Mouse (Mus musculus): Measurements from ENCODE around the gene Slc9a2. TPM values are rescaled to one million over a fixed set of nuclear protein-coding genes. Genes with fewer than 3 reads are reported as not detected.
"Not testable (repeated sequence)": the region's sequence is repeated elsewhere in the genome, so short reads cannot be mapped to it uniquely, and the experiment has no call there.

The Slc9a2 gene
- polyA plus RNA-seq, 1 experiment from 2014 or later = 0.08 TPM

DNA sequence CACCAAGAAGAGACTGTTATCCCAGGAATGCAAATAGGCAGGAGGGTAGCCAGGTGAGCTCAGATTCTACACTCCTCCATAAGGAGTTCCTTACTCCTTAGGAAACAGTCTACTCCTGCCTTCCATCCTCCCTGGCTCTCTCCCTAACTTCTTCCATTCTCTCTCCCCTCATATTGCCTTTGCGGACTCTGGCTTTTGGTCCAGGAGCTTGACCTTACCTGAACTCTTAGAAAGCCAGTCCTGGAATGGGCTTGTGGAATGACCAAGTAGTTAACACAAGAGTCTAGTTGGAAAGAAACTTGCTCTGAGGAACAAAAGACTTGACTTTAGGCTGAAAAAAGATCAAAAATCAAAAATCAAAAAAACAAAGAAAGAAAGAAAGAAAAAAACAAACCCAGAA lies 48.3 kb downstream of the Slc9a2 start:
- Histone ChIP-seq H3K27me3 (ENCODE audit: control insufficient read depth, insufficient read depth, low read length) (no peaks in the 10 kb centered on the region), H3K9ac (replicated peaks; ENCODE audit: low read length) (no peak overlapping the region), H3K36me3 (replicated peaks; ENCODE audit: control insufficient read depth, insufficient read depth, low read depth, low read length) (no peaks in the 10 kb centered on the region), H3K4me2 (ENCODE audit: low read depth, low read length) (no peak overlapping the region), H3K4me1 (ENCODE audit: control insufficient read depth, insufficient read depth, low read length) (no peaks in the 10 kb centered on the region), H3K27ac (replicated peaks; ENCODE audit: low read depth, low read length) (no peak overlapping the region), H3K4me3 (ENCODE audit: low read depth, low read length) (no peak overlapping the region), H3K9me3 (replicated peaks; ENCODE audit: control insufficient read depth, low read length) (no peaks in the 10 kb centered on the region)
- DNase-seq (ENCODE audit: low spot score) = no peak
- 92% methylated on average over 1 of the region's 1 CpGs for WGBS
- ATAC-seq (replicated peaks; ENCODE audit: insufficient number of reproducible peaks, low FRiP score, low TSS enrichment, low read depth) = no peak

DNA sequence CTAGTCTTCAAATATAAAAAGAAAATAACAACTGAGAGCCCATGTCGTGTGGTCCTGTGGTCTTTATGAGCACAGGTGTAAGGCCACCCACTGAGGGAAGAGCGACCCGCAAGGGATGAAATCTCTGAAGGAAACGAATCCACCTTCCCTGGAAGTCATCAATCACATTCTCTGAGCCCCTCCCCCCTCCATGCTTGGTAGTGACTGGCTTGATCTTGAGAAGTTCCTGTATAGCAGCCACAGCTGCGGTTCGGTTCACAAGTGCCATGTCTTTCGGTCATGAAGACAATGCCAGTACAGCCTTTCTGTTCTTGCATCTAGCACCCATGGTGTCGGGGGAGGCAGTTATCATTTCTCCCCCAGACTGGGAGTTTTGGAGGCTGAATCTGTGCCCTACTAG lies 57.3 kb downstream of the Slc9a2 start:
- H3K27me3 ChIP-seq (ENCODE audit: control insufficient read depth, insufficient read depth, low read length) = no peaks in the 10 kb centered on the region
- no peak overlapping the region for H3K9ac ChIP-seq (replicated peaks; ENCODE audit: low read length)
- no peaks in the 10 kb centered on the region for H3K4me1 ChIP-seq (ENCODE audit: control insufficient read depth, insufficient read depth, low read length)
- no peaks in the 10 kb centered on the region for H3K9me3 ChIP-seq (replicated peaks; ENCODE audit: control insufficient read depth, low read length)
- H3K4me3 ChIP-seq (ENCODE audit: low read depth, low read length) = no peak overlapping the region
- no peak overlapping the region for H3K4me2 ChIP-seq (ENCODE audit: low read depth, low read length)
- 79% methylated on average over 8 of the region's 8 CpGs for WGBS
- H3K36me3 ChIP-seq (replicated peaks; ENCODE audit: control insufficient read depth, insufficient read depth, low read depth, low read length) = no peaks in the 10 kb centered on the region
- no peak overlapping the region for H3K27ac ChIP-seq (replicated peaks; ENCODE audit: low read depth, low read length)
- no peak for DNase-seq (ENCODE audit: low spot score)
- ATAC-seq (replicated peaks; ENCODE audit: insufficient number of reproducible peaks, low FRiP score, low TSS enrichment, low read depth) = no peak

- not testable (repeated sequence) for H3K27me3 ChIP-seq (ENCODE audit: control insufficient read depth, insufficient read depth, low read length); H3K4me2 ChIP-seq (ENCODE audit: low read depth, low read length); H3K4me1 ChIP-seq (ENCODE audit: control insufficient read depth, insufficient read depth, low read length); ATAC-seq (replicated peaks; ENCODE audit: insufficient number of reproducible peaks, low FRiP score, low TSS enrichment, low read depth); H3K36me3 ChIP-seq (replicated peaks; ENCODE audit: control insufficient read depth, insufficient read depth, low read depth, low read length); H3K9ac ChIP-seq (replicated peaks; ENCODE audit: low read length); H3K27ac ChIP-seq (replicated peaks; ENCODE audit: low read depth, low read length); DNase-seq (ENCODE audit: low spot score); H3K9me3 ChIP-seq (replicated peaks; ENCODE audit: control insufficient read depth, low read length); H3K4me3 ChIP-seq (ENCODE audit: low read depth, low read length)
- WGBS = 92% methylated on average over 9 of the region's 9 CpGs
Measured at GRCm38 (mm10) chr1:40738246-40738645, 57.9 kb downstream of the Slc9a2 start.

- Histone ChIP-seq H3K9ac (replicated peaks; ENCODE audit: low read length) (no peak overlapping the region), H3K4me3 (ENCODE audit: low read depth, low read length) (no peak overlapping the region), H3K27me3 (ENCODE audit: control insufficient read depth, insufficient read depth, low read length) (no peaks in the 10 kb centered on the region), H3K4me2 (ENCODE audit: low read depth, low read length) (no peak overlapping the region), H3K9me3 (replicated peaks; ENCODE audit: control insufficient read depth, low read length) (no peaks in the 10 kb centered on the region), H3K27ac (replicated peaks; ENCODE audit: low read depth, low read length) (no peak overlapping the region), H3K4me1 (ENCODE audit: control insufficient read depth, insufficient read depth, low read length) (no peaks in the 10 kb centered on the region), H3K36me3 (replicated peaks; ENCODE audit: control insufficient read depth, insufficient read depth, low read depth, low read length) (no peaks in the 10 kb centered on the region)
- DNase-seq (ENCODE audit: low spot score) (no peak), ATAC-seq (replicated peaks; ENCODE audit: insufficient number of reproducible peaks, low FRiP score, low TSS enrichment, low read depth) (no peak)
- WGBS = 74% methylated on average over 2 of the region's 2 CpGs
Measured at GRCm38 (mm10) chr1:40740739-40741138, 60.4 kb downstream of the Slc9a2 start.

DNA sequence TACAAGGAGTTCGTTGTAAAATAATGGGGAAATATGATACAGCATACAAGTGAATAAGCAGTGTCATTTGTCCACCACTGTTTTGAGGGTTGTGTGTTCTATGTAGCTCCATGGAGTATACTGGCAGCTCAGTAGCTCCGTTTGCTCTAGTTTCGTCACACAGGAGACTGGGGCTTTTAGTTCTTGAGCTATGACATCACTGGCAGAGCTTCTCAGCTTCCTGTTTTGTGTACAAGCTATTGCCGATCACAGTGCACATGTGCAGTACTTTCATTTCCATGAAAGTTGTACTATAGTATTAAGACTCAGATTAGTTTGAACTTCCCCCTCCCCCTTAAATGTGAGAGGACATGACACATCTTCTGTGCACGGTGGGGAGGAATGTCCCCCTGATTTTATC lies 65.7 kb downstream of the Slc9a2 start:
- Histone ChIP-seq H3K4me1 (ENCODE audit: control insufficient read depth, insufficient read depth, low read length) (no peaks in the 10 kb centered on the region), H3K9ac (replicated peaks; ENCODE audit: low read length) (no peak overlapping the region), H3K9me3 (replicated peaks; ENCODE audit: control insufficient read depth, low read length) (no peaks in the 10 kb centered on the region), H3K27ac (replicated peaks; ENCODE audit: low read depth, low read length) (no peak overlapping the region), H3K4me3 (ENCODE audit: low read depth, low read length) (no peak overlapping the region), H3K27me3 (ENCODE audit: control insufficient read depth, insufficient read depth, low read length) (no peaks in the 10 kb centered on the region), H3K4me2 (ENCODE audit: low read depth, low read length) (no peak overlapping the region), H3K36me3 (replicated peaks; ENCODE audit: control insufficient read depth, insufficient read depth, low read depth, low read length) (no peaks in the 10 kb centered on the region)
- WGBS = 83% methylated on average over 5 of the region's 5 CpGs
- no peak for ATAC-seq (replicated peaks; ENCODE audit: insufficient number of reproducible peaks, low FRiP score, low TSS enrichment, low read depth)
- DNase-seq (ENCODE audit: low spot score) = no peak

GRCm38 (mm10) chr1:40759751-40760445 lies 79.5 kb downstream of the Slc9a2 start:
- Histone ChIP-seq H3K4me2 (ENCODE audit: low read depth, low read length) (no peak overlapping the region), H3K9me3 (replicated peaks; ENCODE audit: control insufficient read depth, low read length) (no peaks in the 10 kb centered on the region), H3K4me1 (ENCODE audit: control insufficient read depth, insufficient read depth, low read length) (no peaks in the 10 kb centered on the region), H3K27me3 (ENCODE audit: control insufficient read depth, insufficient read depth, low read length) (no peaks in the 10 kb centered on the region), H3K4me3 (ENCODE audit: low read depth, low read length) (no peak overlapping the region), H3K27ac (replicated peaks; ENCODE audit: low read depth, low read length) (no peak overlapping the region), H3K9ac (replicated peaks; ENCODE audit: low read length) (no peak overlapping the region), H3K36me3 (replicated peaks; ENCODE audit: control insufficient read depth, insufficient read depth, low read depth, low read length) (no peaks in the 10 kb centered on the region)
- no peak for DNase-seq (ENCODE audit: low spot score)
- no peak for ATAC-seq (replicated peaks; ENCODE audit: insufficient number of reproducible peaks, low FRiP score, low TSS enrichment, low read depth)
- WGBS = 85% methylated on average over 6 of the region's 6 CpGs

DNA sequence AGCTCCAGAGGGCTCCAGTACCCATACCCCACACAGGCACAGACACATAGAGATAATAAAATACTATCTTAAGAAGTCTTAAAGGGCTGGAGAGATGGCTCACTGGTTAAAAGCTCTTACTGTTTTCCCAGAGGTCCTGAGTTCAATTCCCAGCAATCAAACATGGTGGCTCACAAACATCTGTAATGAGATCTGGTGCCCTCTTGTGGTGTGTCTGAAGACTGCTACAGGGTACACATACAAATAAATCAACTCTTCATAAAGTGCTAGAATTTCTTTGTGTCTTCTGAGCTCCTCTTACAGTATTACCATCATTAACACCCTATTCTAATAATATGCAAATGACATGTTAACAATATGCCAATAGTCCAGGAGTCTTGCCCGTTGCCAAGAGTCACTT lies 83.7 kb downstream of the Slc9a2 start:
- no peaks in the 10 kb centered on the region for H3K27me3 ChIP-seq (ENCODE audit: control insufficient read depth, insufficient read depth, low read length)
- H3K9me3 ChIP-seq (replicated peaks; ENCODE audit: control insufficient read depth, low read length) = no peaks in the 10 kb centered on the region
- H3K4me2 ChIP-seq (ENCODE audit: low read depth, low read length) = no peak overlapping the region
- no peaks in the 10 kb centered on the region for H3K4me1 ChIP-seq (ENCODE audit: control insufficient read depth, insufficient read depth, low read length)
- 89% methylated on average over 1 of the region's 1 CpGs for WGBS
- no peak for DNase-seq (ENCODE audit: low spot score)
- H3K4me3 ChIP-seq (ENCODE audit: low read depth, low read length) = no peak overlapping the region
- H3K9ac ChIP-seq (replicated peaks; ENCODE audit: low read length) = no peak overlapping the region
- H3K36me3 ChIP-seq (replicated peaks; ENCODE audit: control insufficient read depth, insufficient read depth, low read depth, low read length) = no peaks in the 10 kb centered on the region
- H3K27ac ChIP-seq (replicated peaks; ENCODE audit: low read depth, low read length) = no peak overlapping the region
- no peak for ATAC-seq (replicated peaks; ENCODE audit: insufficient number of reproducible peaks, low FRiP score, low TSS enrichment, low read depth)

GRCm38 (mm10) chr1:40764701-40765275 lies 84.4 kb downstream of the Slc9a2 start:
- no peaks in the 10 kb centered on the region for H3K9me3 ChIP-seq (replicated peaks; ENCODE audit: control insufficient read depth, low read length)
- no peaks in the 10 kb centered on the region for H3K4me1 ChIP-seq (ENCODE audit: control insufficient read depth, insufficient read depth, low read length)
- H3K9ac ChIP-seq (replicated peaks; ENCODE audit: low read length) = no peak overlapping the region
- no peak overlapping the region for H3K4me2 ChIP-seq (ENCODE audit: low read depth, low read length)
- WGBS = 93% methylated on average over 15 of the region's 15 CpGs
- ATAC-seq (replicated peaks; ENCODE audit: insufficient number of reproducible peaks, low FRiP score, low TSS enrichment, low read depth) (no peak), DNase-seq (ENCODE audit: low spot score) (no peak)
- no peaks in the 10 kb centered on the region for H3K27me3 ChIP-seq (ENCODE audit: control insufficient read depth, insufficient read depth, low read length)
- no peaks in the 10 kb centered on the region for H3K36me3 ChIP-seq (replicated peaks; ENCODE audit: control insufficient read depth, insufficient read depth, low read depth, low read length)
- no peak overlapping the region for H3K27ac ChIP-seq (replicated peaks; ENCODE audit: low read depth, low read length)
- no peak overlapping the region for H3K4me3 ChIP-seq (ENCODE audit: low read depth, low read length)
